Mouse (Mus musculus): ENCODE results near the gene Lypd6. TPM values are rescaled to one million over a fixed set of nuclear protein-coding genes. Genes with fewer than 3 reads are reported as not detected.

Gene Lypd6
- polyA plus RNA-seq, 1 experiment from 2014 or later, result 6.2 TPM

DNA sequence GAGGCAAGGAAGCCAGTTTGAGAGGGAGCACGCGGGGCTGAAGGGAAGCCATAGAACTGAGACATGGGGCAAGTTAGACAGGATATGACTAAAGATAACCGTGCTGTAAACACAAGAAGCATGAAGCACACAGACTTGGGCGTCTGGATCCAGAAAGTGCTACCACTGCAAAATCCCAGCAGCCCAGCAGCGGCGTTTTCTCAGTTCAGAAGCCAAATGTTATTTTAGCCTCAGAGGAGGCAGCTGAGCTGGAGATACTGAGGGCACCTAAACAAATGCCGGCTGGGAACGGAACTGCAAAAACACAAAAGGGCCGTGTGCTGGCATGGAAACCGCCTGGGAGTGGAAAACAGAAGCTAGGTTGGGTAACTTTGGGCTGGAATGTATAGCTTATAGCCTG, 43.9 kb downstream of the Lypd6 start:
- no peaks in the 10 kb centered on the region for H3K4me1 ChIP-seq (replicated peaks)
- no peaks in the 10 kb centered on the region for H3K9me3 ChIP-seq
- no peaks in the 10 kb centered on the region for H3K36me3 ChIP-seq
- WGBS, result 70% methylated on average over 10 of the region's 10 CpGs
- no peak overlapping the region for H3K4me2 ChIP-seq
- H3K9ac ChIP-seq (replicated peaks), result no peak overlapping the region
- no peaks in the 10 kb centered on the region for H3K27me3 ChIP-seq
- H3K4me3 ChIP-seq (replicated peaks), result no peak overlapping the region
- no peak overlapping the region for H3K27ac ChIP-seq
- no peak for ATAC-seq (ENCODE audit: insufficient number of reproducible peaks, insufficient read depth, low FRiP score, low TSS enrichment, low read depth)

DNA sequence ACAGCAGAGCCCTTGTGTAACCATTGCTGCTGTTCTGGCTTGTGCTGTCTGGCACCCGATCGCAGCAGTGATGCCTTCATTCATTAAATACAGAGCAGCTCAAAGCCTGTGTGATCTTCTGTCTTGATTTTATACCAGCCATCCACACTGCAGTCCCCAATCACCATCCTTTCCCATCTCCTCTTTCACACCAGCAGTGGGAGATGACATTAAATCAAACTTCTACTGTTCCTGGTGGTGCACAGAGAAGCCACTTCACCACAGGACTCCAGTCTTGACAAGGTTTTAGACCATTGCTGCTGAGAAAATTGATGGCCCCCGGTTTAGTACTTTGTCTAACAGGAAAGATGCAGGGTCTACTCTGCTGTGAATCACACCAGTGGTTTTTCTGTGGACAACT, 44.9 kb downstream of the Lypd6 start:
- WGBS, result 85% methylated on average over 3 of the region's 3 CpGs
- Histone ChIP-seq H3K9ac (replicated peaks) (no peak overlapping the region), H3K27me3 (no peaks in the 10 kb centered on the region), H3K4me3 (replicated peaks) (no peak overlapping the region), H3K27ac (no peak overlapping the region), H3K36me3 (no peaks in the 10 kb centered on the region), H3K9me3 (no peaks in the 10 kb centered on the region), H3K4me2 (no peak overlapping the region), H3K4me1 (replicated peaks) (no peaks in the 10 kb centered on the region)
- no peak for ATAC-seq (ENCODE audit: insufficient number of reproducible peaks, insufficient read depth, low FRiP score, low TSS enrichment, low read depth)

DNA sequence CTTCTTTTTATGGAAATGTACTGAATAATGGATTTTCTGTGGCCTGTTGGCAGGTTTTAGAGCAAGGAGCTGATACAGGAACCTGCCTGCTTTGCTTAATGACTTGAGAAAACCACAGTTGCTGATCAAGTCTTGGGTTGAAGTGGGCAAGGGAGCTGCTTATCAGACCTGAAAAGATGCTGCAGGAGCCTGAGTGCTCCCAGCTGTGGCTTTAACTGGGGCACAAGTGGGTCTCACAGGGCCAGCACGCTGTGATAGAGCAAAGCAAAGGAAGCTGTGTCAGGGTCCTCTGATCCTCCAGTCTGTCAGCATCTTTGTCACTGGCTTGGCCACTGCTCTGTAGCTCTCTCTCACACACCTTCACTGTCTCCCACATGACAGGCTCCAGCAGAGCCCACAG, 45.4 kb downstream of the Lypd6 start:
- H3K27me3 ChIP-seq, result no peaks in the 10 kb centered on the region
- no peaks in the 10 kb centered on the region for H3K4me1 ChIP-seq (replicated peaks)
- no peak overlapping the region for H3K9ac ChIP-seq (replicated peaks)
- 60% methylated on average over 1 of the region's 1 CpGs for WGBS
- H3K4me3 ChIP-seq (replicated peaks), result no peak overlapping the region
- H3K4me2 ChIP-seq, result no peak overlapping the region
- H3K9me3 ChIP-seq, result no peaks in the 10 kb centered on the region
- no peaks in the 10 kb centered on the region for H3K36me3 ChIP-seq
- H3K27ac ChIP-seq, result no peak overlapping the region
- no peak for ATAC-seq (ENCODE audit: insufficient number of reproducible peaks, insufficient read depth, low FRiP score, low TSS enrichment, low read depth)

DNA sequence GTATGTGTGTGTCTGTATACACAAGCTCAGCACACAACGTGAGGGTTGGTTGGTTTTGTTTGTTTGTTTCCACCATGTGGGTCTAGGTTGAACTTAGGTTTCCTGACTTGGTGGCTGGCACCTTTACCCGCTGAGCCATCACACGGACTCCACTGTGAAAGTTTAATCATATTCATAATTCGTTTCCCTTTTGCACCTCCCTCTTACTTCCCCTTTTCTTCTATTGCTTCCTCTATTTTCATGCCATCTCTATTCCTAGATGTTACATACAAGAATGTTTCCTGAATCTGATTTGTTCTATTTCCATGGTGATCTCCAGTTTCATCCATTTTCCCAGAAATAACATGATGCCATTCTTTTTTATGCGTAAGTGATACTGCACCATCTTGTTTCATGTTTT, 46.2 kb downstream of the Lypd6 start:
- no peaks in the 10 kb centered on the region for H3K4me1 ChIP-seq (replicated peaks)
- H3K27me3 ChIP-seq, result no peaks in the 10 kb centered on the region
- 96% methylated on average over 5 of the region's 5 CpGs for WGBS
- no peaks in the 10 kb centered on the region for H3K36me3 ChIP-seq
- no peak for ATAC-seq (ENCODE audit: insufficient number of reproducible peaks, insufficient read depth, low FRiP score, low TSS enrichment, low read depth)
- H3K4me3 ChIP-seq (replicated peaks), result no peak overlapping the region
- H3K4me2 ChIP-seq, result no peak overlapping the region
- no peaks in the 10 kb centered on the region for H3K9me3 ChIP-seq
- H3K27ac ChIP-seq, result no peak overlapping the region
- no peak overlapping the region for H3K9ac ChIP-seq (replicated peaks)

DNA sequence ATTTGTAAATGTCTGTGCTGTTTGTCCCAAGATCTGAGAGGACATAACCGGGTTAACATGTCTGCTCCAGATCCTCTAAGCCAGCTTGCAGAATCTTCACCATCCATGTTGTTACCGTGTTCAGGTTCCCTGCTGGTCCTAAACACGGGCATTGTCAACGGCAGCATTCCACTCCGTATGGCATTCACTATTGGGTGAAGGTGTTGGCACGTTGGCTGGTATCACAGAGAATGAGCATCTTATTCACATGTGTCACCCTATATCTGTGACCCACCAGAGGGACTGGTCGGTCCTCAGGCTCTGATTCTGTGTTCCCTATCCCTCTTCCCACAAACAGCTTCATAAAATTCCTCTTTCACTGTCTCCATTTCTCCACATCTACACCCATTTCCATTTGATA, 52.9 kb downstream of the Lypd6 start:
- WGBS, result 93% methylated on average over 7 of the region's 7 CpGs
- Histone ChIP-seq H3K27me3 (no peaks in the 10 kb centered on the region), H3K4me3 (replicated peaks) (no peak overlapping the region), H3K9me3 (no peaks in the 10 kb centered on the region), H3K27ac (no peak overlapping the region), H3K4me2 (no peak overlapping the region), H3K4me1 (replicated peaks) (peaks cover 9% of the 10 kb centered on the region; the same call in 1 of the 2 replicates), H3K36me3 (no peaks in the 10 kb centered on the region), H3K9ac (replicated peaks) (no peak overlapping the region)
- no peak for ATAC-seq (ENCODE audit: insufficient number of reproducible peaks, insufficient read depth, low FRiP score, low TSS enrichment, low read depth)

DNA sequence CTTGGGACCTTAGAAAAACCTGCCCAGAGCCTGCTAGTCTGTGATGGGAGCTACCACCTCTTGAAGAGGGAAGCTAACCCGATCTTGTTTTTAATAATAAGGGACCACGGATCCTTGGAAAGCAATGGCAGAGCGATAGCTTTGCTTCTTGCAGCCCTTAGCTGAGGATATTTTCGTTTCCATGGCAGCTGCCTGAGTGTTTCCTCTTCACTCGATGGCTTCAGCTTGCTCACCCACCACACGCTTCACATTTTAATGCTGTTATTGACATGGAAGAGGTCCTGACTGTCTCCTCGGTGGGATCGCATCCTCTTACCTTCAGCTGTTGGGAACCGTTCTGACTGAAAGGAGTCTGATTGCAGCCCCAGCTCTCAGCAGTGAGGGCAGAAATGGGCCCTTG, 54.6 kb downstream of the Lypd6 start:
- Histone ChIP-seq H3K9ac (replicated peaks) (no peak overlapping the region), H3K36me3 (no peaks in the 10 kb centered on the region), H3K27ac (no peak overlapping the region), H3K9me3 (no peaks in the 10 kb centered on the region), H3K4me3 (replicated peaks) (no peak overlapping the region), H3K4me1 (replicated peaks) (peaks cover 15% of the 10 kb centered on the region; the same call in 1 of the 2 replicates), H3K4me2 (no peak overlapping the region), H3K27me3 (no peaks in the 10 kb centered on the region)
- no peak for ATAC-seq (ENCODE audit: insufficient number of reproducible peaks, insufficient read depth, low FRiP score, low TSS enrichment, low read depth)
- 87% methylated on average over 9 of the region's 9 CpGs for WGBS

DNA sequence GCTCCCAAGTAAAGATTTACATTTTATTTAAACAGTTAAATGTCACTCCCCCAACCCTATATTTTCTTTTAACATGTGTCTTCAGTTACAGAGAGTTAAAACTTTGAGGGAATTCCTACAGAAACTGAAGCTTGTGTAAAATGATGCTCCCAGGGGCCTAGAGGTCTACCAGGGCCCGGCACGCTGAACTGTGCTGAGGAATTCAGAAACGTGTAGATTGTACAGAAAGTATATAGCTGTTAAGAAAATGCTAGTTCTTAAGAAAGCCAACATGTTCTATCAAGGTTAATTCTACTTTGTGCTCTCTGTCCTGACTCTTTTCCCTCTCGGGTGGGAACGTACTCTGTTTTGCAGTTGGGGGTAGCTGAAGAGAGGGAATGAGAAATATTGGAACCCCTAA, 57.1 kb downstream of the Lypd6 start:
- H3K27ac ChIP-seq, result peak overlapping the region; percentile 64; the same call in 1 of the 2 replicates
- ATAC-seq (ENCODE audit: insufficient number of reproducible peaks, insufficient read depth, low FRiP score, low TSS enrichment, low read depth), result no peak
- H3K9me3 ChIP-seq, result no peaks in the 10 kb centered on the region
- H3K4me1 ChIP-seq (replicated peaks), result peaks cover 15% of the 10 kb centered on the region; the same call in 1 of the 2 replicates
- H3K36me3 ChIP-seq, result no peaks in the 10 kb centered on the region
- H3K9ac ChIP-seq (replicated peaks), result no peak overlapping the region
- WGBS, result 56% methylated on average over 5 of the region's 5 CpGs
- H3K4me2 ChIP-seq, result no peak overlapping the region
- H3K27me3 ChIP-seq, result no peaks in the 10 kb centered on the region
- H3K4me3 ChIP-seq (replicated peaks), result no peak overlapping the region

DNA sequence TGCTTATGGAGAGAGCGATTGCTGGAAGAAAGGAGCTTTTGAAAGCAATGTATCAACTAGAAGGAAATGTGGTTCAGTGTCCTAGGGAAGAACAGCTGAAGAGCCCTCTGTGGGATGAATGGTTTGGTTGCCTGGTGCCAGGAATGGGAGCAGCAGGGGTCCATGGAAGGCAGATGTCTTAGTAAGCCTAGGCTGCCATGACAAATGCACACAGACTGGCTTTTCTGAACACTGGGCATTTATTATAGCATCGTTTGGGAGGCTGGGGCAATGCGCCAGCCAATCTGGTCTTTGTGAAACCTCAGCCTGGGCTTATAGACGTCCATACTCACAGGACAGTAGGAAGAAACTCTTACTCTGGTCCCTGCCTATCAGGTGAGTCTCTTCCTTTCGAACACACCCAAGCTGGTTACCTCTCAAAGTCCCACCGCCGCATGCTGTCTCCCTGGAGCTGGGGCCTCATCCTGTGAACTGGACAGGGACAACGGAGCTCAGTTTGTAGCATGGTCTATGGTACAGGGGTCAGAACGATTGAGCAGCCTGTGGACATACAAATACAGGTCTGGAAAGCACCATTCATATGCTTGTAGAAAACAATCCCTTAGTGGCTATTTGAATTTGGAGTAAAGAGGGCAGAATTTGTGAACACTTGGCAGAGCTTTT, 61.4 kb downstream of the Lypd6 start:
- WGBS, result 80% methylated on average over 9 of the region's 9 CpGs
- ATAC-seq (ENCODE audit: insufficient number of reproducible peaks, insufficient read depth, low FRiP score, low TSS enrichment, low read depth), result no peak
- no peak overlapping the region for H3K4me3 ChIP-seq (replicated peaks)
- no peak overlapping the region for H3K27ac ChIP-seq
- no peaks in the 10 kb centered on the region for H3K27me3 ChIP-seq
- peaks cover 14% of the 10 kb centered on the region; the same call in 1 of the 2 replicates for H3K4me1 ChIP-seq (replicated peaks)
- H3K4me2 ChIP-seq, result no peak overlapping the region
- H3K36me3 ChIP-seq, result no peaks in the 10 kb centered on the region
- H3K9me3 ChIP-seq, result no peaks in the 10 kb centered on the region
- H3K9ac ChIP-seq (replicated peaks), result no peak overlapping the region

DNA sequence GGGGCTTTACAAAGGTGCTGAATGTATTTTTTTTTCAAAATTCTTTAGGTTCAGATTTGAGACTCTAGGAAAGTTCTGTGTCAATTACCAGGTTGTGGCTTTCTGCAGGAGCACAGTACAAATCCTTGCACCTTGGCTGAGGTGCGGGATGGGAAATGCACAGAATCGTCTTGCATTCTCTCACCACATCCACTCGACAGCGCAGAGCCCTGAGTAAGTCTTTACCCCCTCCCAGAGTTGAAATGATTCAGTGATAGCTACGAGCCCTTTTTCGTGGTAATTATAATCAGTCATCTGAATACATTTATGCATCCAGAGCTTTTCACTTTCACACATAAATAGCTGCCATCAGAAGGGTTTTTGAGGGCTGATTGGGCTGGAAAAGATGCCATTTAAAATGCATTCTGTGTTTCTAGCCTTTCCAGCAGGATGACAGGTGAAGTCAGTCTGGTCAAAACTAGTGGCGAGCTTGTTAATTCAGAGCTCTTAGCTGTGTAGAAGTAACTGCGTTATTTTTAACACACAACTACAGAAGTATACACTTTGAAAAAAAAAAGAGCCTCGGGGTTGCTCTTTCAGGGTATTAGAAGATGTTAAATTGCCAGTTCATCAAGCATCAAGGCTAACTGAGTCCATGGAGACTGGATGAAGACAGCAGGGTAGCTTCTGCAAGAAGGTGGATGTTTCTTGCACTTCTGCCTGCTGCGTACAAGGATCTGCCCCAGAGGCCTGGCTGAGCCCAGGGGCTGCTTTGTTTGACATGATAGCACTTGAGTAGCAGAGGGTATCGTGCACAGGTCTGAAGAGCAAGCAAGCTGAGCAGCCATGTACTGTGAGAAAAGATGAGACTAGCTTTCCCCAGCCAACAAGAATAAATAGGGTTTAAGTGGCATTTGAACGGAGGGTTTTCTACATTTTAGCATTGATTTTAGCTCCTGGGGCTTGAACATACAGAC, 62.4 kb downstream of the Lypd6 start:
- Histone ChIP-seq H3K27ac (no peak overlapping the region), H3K9me3 (no peaks in the 10 kb centered on the region; the same call in 1 of the 2 replicates), H3K36me3 (no peaks in the 10 kb centered on the region), H3K9ac (replicated peaks) (no peak overlapping the region), H3K27me3 (no peaks in the 10 kb centered on the region), H3K4me3 (replicated peaks) (no peak overlapping the region), H3K4me1 (replicated peaks) (peaks cover 7% of the 10 kb centered on the region; the same call in 1 of the 2 replicates), H3K4me2 (no peak overlapping the region)
- no peak for ATAC-seq (ENCODE audit: insufficient number of reproducible peaks, insufficient read depth, low FRiP score, low TSS enrichment, low read depth)
- 77% methylated on average over 12 of the region's 12 CpGs for WGBS

DNA sequence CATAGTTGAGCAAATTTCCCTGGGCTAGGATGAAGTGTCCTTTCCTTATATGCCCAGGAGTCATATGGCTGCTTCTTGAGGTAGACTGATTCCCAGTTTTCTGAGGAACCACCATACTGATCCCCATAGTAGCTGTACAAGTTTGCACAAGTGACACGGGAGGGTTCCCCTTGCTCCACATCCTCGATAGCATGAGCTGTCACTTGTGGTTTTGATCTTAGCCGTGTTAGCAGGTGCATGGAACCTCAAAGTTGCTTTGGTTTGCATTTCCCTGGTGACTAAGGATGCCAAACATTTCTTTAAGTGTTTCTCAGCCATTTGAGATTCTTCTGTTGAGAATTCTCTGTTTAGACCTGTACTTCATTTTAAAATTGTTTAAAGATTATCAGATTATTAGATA, 64.4 kb downstream of the Lypd6 start:
- H3K4me1 ChIP-seq (replicated peaks), result no peaks in the 10 kb centered on the region

DNA sequence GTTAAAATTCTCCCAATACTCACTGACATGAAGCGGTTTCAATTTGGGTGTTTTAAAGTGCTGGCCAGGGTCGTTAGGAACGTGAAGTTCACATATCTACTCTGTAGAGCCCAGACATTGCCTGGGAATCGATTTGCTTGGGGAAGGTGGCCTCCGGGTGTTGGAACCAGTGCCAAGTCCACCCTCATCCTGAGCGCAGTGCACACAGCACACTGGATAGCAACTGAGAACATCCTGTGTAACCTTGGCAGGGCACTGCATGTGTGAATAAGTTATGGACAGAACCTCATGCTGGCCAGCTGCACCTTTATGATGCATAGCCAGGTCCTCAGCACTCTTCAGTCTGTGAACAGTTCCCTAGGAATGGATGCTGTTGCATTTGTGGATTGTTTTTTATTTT, 77.4 kb downstream of the Lypd6 start:
- Histone ChIP-seq H3K4me1 (replicated peaks) (peaks cover 15% of the 10 kb centered on the region), H3K27ac (no peak overlapping the region), H3K27me3 (no peaks in the 10 kb centered on the region), H3K4me2 (no peak overlapping the region), H3K4me3 (replicated peaks) (no peak overlapping the region), H3K36me3 (no peaks in the 10 kb centered on the region), H3K9me3 (no peaks in the 10 kb centered on the region), H3K9ac (replicated peaks) (no peak overlapping the region)
- WGBS, result 65% methylated on average over 6 of the region's 6 CpGs
- ATAC-seq (ENCODE audit: insufficient number of reproducible peaks, insufficient read depth, low FRiP score, low TSS enrichment, low read depth), result no peak

More for the DNA sequence above, 64.4 kb downstream of the Lypd6 start:
- no peak overlapping the region for H3K27ac ChIP-seq
- H3K4me3 ChIP-seq (replicated peaks), result no peak overlapping the region
- no peak for ATAC-seq (ENCODE audit: insufficient number of reproducible peaks, insufficient read depth, low FRiP score, low TSS enrichment, low read depth)
- 83% methylated on average over 3 of the region's 3 CpGs for WGBS
- H3K36me3 ChIP-seq, result no peaks in the 10 kb centered on the region
- H3K27me3 ChIP-seq, result no peaks in the 10 kb centered on the region
- no peaks in the 10 kb centered on the region; the same call in 1 of the 2 replicates for H3K9me3 ChIP-seq
- no peak overlapping the region for H3K9ac ChIP-seq (replicated peaks)
- no peak overlapping the region for H3K4me2 ChIP-seq

Measured in limb, embryonic 12.5 days (tissue).